Mouse (Mus musculus) regulatory T cell (primary cell): ENCODE measurements around the gene Vat1.
"Not testable (repeated sequence)": the region's sequence is repeated elsewhere in the genome, so short reads cannot be mapped to it uniquely, and the experiment has no call there.

Source experiments
- in situ Hi-C: fragments of 300-600 bp; cut with MboI, MseI; formaldehyde crosslinking; loops from one replicate; pipeline ENCODE4 v1.15.1; 2025; ENCODE audit warnings: high pct_unique_total_duplicates

The Vat1 gene

GRCm38 (mm10) chr11:101467477-101468262, 1.6 kb upstream of the Vat1 start:
- in situ Hi-C loops = loop anchor here (25.0 kb wide), 1 partner anchor 945 kb away; the partner anchor contains the start of gene Slc25a39

- in situ Hi-C loops = loop anchor here (25.0 kb wide), 1 partner anchor 946 kb away; the partner anchor contains the start of gene Slc25a39
Observed at GRCm38 (mm10) chr11:101466552-101466950, 521 bp upstream of the Vat1 start.

GRCm38 (mm10) chr11:101465101-101465868, 745 bp downstream of the Vat1 start:
- in situ Hi-C loops = loop anchor here (25.0 kb wide), 1 partner anchor 947 kb away; the partner anchor contains the start of gene Slc25a39

DNA sequence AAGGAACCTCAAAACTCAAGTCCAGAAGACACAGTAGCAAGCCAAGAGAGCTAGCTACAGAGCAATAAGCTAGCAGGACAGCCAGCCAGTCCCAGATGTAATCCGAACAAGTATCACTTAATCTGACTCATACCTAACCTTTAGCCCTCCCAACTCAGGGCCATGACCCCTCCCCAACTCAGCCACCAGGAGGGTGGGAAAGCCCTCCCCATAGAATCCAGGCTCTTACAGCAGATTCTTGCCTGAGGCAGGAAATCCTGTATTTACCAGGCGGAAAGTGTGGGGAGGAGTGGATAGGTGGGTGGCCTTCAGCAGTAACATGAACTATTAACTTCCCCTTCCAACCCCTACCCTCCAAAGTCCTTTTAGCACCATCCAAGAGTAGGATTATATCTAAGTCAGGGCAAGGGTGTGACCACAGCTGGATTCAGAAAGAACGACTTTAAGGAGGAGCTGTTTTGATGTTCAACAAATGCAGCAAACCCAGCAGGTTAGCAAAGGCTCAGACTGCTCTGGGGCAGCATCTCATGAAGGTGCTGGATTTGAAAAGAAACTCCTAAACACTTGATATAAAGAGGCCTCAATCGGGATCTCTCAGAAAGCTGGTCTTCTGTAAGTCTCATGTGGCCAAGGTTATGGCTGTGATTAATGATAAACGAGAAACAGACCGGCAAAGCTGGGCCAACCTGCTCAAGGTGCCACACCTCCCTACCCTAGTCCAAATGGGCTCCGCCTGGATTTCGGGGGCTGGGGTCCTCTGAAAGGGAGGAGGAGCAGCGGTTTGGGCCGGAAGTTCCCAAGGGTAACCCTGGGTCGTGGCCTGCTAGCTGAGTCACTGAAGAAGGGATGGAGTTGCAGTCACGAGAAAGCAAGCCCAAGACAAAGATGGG, 1.6 kb downstream of the Vat1 start, which contains the start of gene Rnd2:
Gene Rnd2, plus strand, starts transcription at position 789 of the 890 bp plus-strand sequence.
- in situ Hi-C loops = loop anchor here (25.0 kb wide), 1 partner anchor 948 kb away; the partner anchor contains the start of gene Slc25a39

DNA sequence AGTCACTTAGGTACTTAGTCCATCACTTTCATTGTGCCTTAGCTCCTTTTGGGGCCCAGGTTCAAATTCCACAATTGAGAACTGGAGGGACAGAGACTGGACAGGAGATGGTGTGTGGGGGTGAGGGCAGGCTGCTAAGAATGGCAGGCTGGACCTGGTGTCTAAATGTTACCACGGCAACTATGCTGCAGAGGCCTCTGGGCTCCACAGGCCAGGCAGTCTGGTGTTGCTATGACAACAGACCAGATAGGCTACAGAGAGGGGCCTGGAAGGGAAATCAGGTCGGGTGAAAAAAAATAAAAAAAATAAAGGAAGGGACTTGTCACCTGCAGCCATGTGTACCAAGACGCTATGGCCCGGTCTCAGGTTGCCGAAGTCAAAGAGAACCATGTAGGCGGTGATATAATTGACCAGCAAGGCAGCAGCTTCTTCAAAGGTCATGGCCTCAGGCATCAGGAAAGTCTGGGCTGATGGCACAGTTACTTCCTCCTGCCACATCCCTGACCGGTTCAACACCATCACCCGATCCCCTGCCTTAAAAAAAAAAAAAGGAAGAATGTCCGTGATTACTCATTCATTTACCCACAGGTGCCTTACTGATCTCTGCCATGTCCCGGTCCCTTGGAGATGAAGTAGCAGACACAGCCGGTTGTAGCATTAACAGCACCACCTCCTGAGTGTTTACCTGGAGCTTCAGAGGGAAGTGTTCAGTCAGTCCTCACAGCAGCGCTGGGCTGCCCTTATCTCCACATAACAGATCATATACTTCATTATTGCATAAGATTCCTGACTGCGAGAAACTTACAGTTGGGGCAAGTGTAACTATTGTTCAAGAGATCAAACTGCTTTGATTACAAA, 3.2 kb downstream of the Vat1 start:
- in situ Hi-C loops = loop anchor here (25.0 kb wide), 1 partner anchor 949 kb away; the partner anchor contains the start of gene Slc25a39

DNA sequence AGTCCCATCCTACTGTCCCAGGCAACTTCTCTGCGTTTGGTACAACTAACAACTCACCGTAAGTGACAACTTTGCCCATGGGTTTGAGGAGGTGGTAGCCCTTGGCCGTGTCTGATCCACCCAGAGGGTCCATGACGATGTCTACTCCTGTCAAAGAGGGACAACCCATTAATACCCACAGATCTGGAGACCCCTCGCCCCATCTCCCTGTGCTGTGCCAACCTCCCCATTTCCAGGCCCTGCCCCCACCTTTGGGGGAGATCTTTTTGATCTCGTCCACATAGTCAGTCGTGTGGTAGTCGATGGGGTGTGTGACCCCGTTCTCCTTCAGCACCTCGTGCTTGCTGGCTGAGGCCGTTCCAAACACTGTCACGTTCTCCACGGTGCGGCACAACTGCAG, 3.9 kb downstream of the Vat1 start:
- in situ Hi-C loops = loop anchor here (25.0 kb wide), 1 partner anchor 950 kb away; the partner anchor contains the start of gene Slc25a39

DNA sequence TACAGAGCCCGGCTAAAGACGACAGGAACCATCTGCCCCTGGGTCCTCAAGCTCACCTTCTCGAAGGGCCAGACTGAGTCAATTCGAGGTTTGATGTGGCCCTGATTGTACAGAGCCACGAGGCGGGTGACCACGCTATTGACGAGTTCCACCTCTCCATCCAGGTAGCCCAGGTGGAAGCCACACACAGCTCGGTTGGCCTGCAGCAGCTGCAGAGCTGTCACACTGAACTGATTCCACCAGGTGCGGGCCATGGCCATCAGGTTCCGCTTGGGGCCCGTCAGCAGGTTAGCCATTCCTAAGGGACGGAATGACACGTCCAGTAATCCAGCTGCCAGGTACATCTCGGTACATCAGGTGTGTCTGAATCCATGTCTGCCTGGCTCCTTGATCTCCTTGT, 5.7 kb downstream of the Vat1 start:
- in situ Hi-C loops = loop anchor here (25.0 kb wide), 1 partner anchor 952 kb away; the partner anchor contains the start of gene Slc25a39

DNA sequence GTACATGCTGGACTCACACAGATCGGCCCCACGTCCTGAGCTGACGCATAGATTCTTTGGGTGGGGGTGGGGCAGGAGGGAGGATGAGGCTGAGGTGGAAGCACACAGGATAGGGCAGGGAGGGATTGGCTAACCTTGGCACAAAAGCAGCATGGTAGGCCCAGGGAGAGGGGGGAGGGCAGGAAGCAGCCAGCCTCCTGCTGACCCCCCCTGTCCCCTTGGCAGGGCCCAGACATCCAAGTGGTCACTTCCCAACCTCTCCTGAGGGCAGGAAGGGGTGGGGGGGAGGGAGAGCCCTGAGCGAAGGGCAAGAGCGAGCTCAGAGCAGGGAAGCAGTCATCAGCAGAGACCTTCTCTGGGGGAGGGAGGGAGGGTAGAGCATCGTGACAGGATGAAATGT, 6.3 kb downstream of the Vat1 start:
- in situ Hi-C loops = loop anchor here (25.0 kb wide), 1 partner anchor 953 kb away; the partner anchor contains the start of gene Slc25a39

- in situ Hi-C loops = loop anchor here (25.0 kb wide), 1 partner anchor 954 kb away; the partner anchor contains the start of gene Slc25a39
Observed at GRCm38 (mm10) chr11:101458217-101458616, 7.8 kb downstream of the Vat1 start.

- in situ Hi-C loops = loop anchor here (25.0 kb wide), 1 partner anchor 955 kb away; the partner anchor contains the start of gene Slc25a39
Observed at GRCm38 (mm10) chr11:101457631-101458030, 8.4 kb downstream of the Vat1 start.

- in situ Hi-C loops = loop anchor here (25.0 kb wide), 1 partner anchor 957 kb away; the partner anchor contains the start of gene Slc25a39
Observed at GRCm38 (mm10) chr11:101455627-101456026, 10.4 kb downstream of the Vat1 start.

DNA sequence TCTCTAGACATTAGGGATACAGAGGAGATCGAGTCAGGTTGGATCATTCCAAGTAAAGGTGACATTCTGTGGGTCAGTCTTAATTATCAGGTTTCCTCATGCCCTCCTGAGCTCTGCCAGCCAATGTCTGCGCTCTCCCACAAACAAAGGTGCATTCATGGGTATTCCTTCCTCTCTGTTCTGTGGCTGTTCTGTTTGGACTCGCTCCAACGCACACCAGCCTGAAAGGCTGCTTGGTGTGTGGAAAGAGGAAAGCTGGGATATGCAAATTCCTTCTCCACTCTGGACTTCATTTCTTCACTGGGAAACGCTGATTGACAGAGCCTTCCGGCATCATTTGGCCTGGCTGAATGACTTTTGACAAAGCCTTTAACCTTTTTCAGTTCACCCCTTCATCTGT, 11.3 kb downstream of the Vat1 start:
- in situ Hi-C loops = loop anchor here (25.0 kb wide), 1 partner anchor 958 kb away; the partner anchor contains the start of gene Slc25a39

DNA sequence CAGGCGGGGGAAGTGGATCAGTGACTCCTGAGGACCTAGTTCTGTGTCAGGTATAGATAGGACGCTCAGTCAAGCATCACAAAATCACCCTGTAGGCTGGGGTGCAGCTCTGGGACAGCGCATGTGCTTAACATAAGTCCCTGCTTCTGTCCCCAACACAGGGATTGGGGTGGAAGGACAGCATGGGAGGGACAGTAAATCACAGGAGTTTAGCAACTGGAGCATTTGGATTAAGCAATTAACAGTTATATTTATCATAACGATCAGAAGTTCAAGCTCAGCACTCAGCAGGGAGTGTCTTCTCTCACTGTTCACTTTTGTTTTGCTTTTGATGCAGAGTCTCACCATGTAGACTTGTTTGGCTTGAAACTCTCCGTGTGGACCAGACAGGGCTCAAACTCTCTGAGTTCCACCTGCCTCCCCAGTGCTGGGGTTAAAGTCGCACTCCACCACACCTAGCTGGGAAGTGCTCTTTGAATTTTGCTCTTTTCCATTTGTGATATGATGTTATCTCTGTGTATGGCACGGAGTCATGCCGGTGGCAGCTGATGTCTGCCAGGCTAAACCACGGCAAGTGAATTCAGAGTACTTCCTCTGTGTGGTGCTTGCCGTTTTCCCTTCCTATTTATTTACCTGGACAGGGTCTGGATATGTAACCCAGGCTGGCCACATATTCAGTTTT, 13.8 kb downstream of the Vat1 start:
- in situ Hi-C loops = loop anchor here (25.0 kb wide), 1 partner anchor 960 kb away; the partner anchor contains the start of gene Slc25a39

DNA sequence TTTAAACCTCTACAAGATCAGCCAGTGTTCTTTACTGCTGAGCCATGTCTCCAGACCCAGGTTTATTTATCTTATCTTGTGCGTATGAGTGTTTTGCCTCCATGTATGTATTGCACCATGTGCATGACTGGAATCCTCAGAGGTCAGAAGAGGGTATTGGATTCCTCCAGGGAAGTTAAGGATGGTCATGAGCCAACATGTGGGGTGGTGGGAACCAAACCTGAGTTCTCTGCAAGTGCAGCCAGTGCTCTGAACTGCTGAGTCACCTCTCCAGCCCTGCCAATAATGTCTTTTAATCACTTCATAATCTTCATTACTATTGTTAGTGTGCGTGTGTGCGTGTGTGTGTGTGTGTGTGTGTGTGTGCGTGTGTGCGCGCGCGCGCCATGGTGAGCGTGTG, 14.5 kb downstream of the Vat1 start:
- in situ Hi-C loops = loop anchor here (25.0 kb wide), 1 partner anchor 961 kb away; the partner anchor contains the start of gene Slc25a39

DNA sequence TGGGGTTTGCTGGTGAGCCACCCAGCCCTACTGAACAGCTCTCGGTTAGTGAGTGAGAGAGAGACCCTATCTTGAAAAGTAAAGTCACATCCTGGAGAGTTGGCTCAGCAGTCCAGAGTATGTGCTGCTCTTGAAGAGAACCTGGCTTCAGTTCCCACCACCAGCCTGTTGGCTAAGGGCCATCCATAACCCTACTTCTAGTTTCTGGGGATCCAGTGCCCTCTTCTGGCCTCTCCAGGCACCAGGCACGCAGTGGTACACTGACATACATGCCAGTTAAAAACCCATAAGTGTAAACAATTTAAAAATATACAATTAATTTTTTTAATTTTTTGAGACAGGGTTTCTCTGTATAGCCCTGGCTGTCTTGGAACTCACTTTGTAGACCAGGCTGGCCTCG, 15.6 kb downstream of the Vat1 start:
- in situ Hi-C loops = loop anchor here (25.0 kb wide), 1 partner anchor 962 kb away; the partner anchor contains the start of gene Slc25a39

DNA sequence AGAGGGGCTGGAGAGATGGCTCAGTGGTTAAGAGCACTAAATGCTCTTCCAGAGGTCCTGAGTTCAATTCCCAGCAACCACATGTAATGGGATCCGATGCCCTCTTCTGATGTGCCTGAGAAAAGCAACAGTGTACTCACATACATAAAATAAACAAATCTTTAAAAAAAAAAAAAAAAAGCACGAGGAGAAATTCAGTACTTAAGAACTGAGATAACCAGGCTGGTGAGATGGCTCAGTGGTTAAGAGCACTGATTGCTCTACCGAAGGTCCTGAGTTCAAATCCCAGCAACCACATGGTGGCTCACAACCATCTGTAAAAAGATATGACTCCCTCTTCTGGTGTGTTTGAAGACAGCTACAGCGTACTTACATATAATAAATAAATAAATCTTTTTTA, 16.4 kb downstream of the Vat1 start:
- in situ Hi-C loops = not testable (repeated sequence)

DNA sequence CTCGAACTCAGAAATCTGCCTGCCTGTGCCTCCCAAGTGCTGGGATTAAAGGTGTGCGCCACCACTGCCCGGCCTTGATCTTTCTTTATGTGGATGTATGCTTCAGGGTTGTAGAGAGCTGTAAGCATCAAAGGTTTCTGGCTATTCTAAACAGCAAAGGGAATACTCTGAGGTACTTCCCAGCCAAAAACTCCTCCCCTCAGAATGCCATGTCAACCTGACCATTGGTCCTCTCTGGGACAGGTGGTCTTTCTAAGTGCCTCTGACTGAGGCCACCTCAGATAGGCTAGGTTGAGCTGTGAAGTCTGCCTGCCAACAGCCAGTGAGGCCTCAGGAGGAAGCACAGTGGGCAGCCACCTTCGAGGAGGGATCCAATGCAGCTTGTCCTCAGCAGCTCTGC, 17.1 kb downstream of the Vat1 start:
- in situ Hi-C loops = no loop called here

DNA sequence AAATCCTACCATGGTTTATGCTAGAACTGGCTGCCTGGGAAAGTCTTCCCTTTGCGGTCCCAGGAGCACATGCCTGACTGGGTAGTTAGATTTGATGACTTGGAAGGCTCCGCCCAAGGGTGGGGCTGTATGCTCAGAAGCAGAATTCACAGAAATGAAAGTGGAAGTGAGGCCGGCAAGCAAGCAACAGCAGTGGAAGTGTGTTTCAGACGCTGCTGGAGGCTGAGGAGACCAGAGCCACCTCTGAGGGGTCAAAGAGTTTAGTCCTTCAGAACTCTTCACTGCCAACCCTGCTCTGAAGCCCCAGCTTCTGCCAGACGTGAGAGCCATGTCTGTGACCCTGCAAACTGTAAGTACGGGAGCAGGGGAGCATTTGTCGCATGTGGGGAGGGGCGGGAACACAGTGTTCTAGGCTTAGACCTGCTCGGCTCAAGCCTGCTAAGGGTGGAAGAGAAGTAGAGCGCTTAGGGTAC, 17.7 kb downstream of the Vat1 start, which contains the start of gene Ifi35:
Gene Ifi35, plus strand, starts transcription at position 134 of the 473 bp plus-strand sequence.
- in situ Hi-C loops = no loop called here

GRCm38 (mm10) chr11:101447786-101448185, 18.2 kb downstream of the Vat1 start:
- in situ Hi-C loops = no loop called here
